Mouse (Mus musculus): ENCODE measurements around the gene Epha2. TPM values are rescaled to one million over a fixed set of nuclear protein-coding genes. Genes with fewer than 3 reads are reported as not detected.

The Epha2 gene
- polyA plus RNA-seq, 1 experiment from 2014 or later, result 0.82 TPM

- Histone ChIP-seq H3K9me3 (ENCODE audit: control insufficient read depth, low read length) (no peaks in the 10 kb centered on the region), H3K27me3 (ENCODE audit: control insufficient read depth, insufficient read depth, low read length) (peaks cover 7% of the 10 kb centered on the region), H3K27ac (ENCODE audit: low read depth, low read length) (no peak overlapping the region), H3K36me3 (ENCODE audit: control insufficient read depth, insufficient read depth, low read length) (no peaks in the 10 kb centered on the region), H3K4me3 (ENCODE audit: low read depth, low read length) (no peak overlapping the region), H3K4me2 (replicated peaks; ENCODE audit: low read depth, low read length) (no peak overlapping the region), H3K4me1 (replicated peaks; ENCODE audit: control insufficient read depth, insufficient read depth, low read length) (peaks cover 4% of the 10 kb centered on the region), H3K9ac (ENCODE audit: low read depth, low read length) (no peak overlapping the region)
- 64% methylated on average over 3 of the region's 3 CpGs for WGBS
- no peak for DNase-seq (ENCODE audit: low spot score)
- ATAC-seq (ENCODE audit: low FRiP score), result no peak
Measured at GRCm38 (mm10) chr4:141282087-141282486, 19.0 kb upstream of the Epha2 start.

- DNase-seq (ENCODE audit: low spot score) (no peak), ATAC-seq (ENCODE audit: low FRiP score) (no peak)
- no peak overlapping the region for H3K4me2 ChIP-seq (replicated peaks; ENCODE audit: low read depth, low read length)
- no peaks in the 10 kb centered on the region for H3K9me3 ChIP-seq (ENCODE audit: control insufficient read depth, low read length)
- no peaks in the 10 kb centered on the region for H3K36me3 ChIP-seq (ENCODE audit: control insufficient read depth, insufficient read depth, low read length)
- H3K27me3 ChIP-seq (ENCODE audit: control insufficient read depth, insufficient read depth, low read length), result peaks cover 12% of the 10 kb centered on the region
- H3K27ac ChIP-seq (ENCODE audit: low read depth, low read length), result no peak overlapping the region
- H3K4me3 ChIP-seq (ENCODE audit: low read depth, low read length), result no peak overlapping the region
- H3K9ac ChIP-seq (ENCODE audit: low read depth, low read length), result no peak overlapping the region
- 51% methylated on average over 5 of the region's 5 CpGs for WGBS
- peaks cover 9% of the 10 kb centered on the region for H3K4me1 ChIP-seq (replicated peaks; ENCODE audit: control insufficient read depth, insufficient read depth, low read length)
Measured at GRCm38 (mm10) chr4:141282623-141283022, 18.4 kb upstream of the Epha2 start.

- Histone ChIP-seq H3K4me1 (replicated peaks; ENCODE audit: control insufficient read depth, insufficient read depth, low read length) (peaks cover 14% of the 10 kb centered on the region), H3K27me3 (ENCODE audit: control insufficient read depth, insufficient read depth, low read length) (peaks cover 18% of the 10 kb centered on the region)
- 54% methylated on average over 9 of the region's 12 CpGs for whole genome bisulfite sequencing
Measured at GRCm38 (mm10) chr4:141283176-141283878, 17.7 kb upstream of the Epha2 start.

GRCm38 (mm10) chr4:141283879-141284411 lies 17.1 kb upstream of the Epha2 start:
- Histone ChIP-seq H3K27ac (ENCODE audit: low read depth, low read length) (no peak overlapping the region), H3K4me1 (replicated peaks; ENCODE audit: control insufficient read depth, insufficient read depth, low read length) (peaks cover 16% of the 10 kb centered on the region)
- no peak for ATAC-seq (ENCODE audit: low FRiP score)

More at GRCm38 (mm10) chr4:141283176-141283878, 17.7 kb upstream of the Epha2 start:
- Histone ChIP-seq H3K9ac (ENCODE audit: low read depth, low read length) (no peak overlapping the region), H3K36me3 (ENCODE audit: control insufficient read depth, insufficient read depth, low read length) (no peaks in the 10 kb centered on the region), H3K4me2 (replicated peaks; ENCODE audit: low read depth, low read length) (no peak overlapping the region), H3K4me3 (ENCODE audit: low read depth, low read length) (no peak overlapping the region), H3K27ac (ENCODE audit: low read depth, low read length) (no peak overlapping the region), H3K9me3 (ENCODE audit: control insufficient read depth, low read length) (no peaks in the 10 kb centered on the region)
- no peak for ATAC-seq (ENCODE audit: low FRiP score)
- no peak for DNase-seq (ENCODE audit: low spot score)

GRCm38 (mm10) chr4:141284486-141284885 lies 16.6 kb upstream of the Epha2 start:
- Histone ChIP-seq H3K4me3 (ENCODE audit: low read depth, low read length) (no peak overlapping the region), H3K9me3 (ENCODE audit: control insufficient read depth, low read length) (no peaks in the 10 kb centered on the region), H3K4me1 (replicated peaks; ENCODE audit: control insufficient read depth, insufficient read depth, low read length) (peaks cover 16% of the 10 kb centered on the region), H3K9ac (ENCODE audit: low read depth, low read length) (no peak overlapping the region), H3K27ac (ENCODE audit: low read depth, low read length) (no peak overlapping the region), H3K4me2 (replicated peaks; ENCODE audit: low read depth, low read length) (no peak overlapping the region), H3K27me3 (ENCODE audit: control insufficient read depth, insufficient read depth, low read length) (peaks cover 20% of the 10 kb centered on the region), H3K36me3 (ENCODE audit: control insufficient read depth, insufficient read depth, low read length) (no peaks in the 10 kb centered on the region)
- 66% methylated on average over 3 of the region's 3 CpGs for WGBS
- DNase-seq (ENCODE audit: low spot score) (no peak), ATAC-seq (ENCODE audit: low FRiP score) (no peak)

More at GRCm38 (mm10) chr4:141283879-141284411, 17.1 kb upstream of the Epha2 start:
- Histone ChIP-seq H3K4me3 (ENCODE audit: low read depth, low read length) (no peak overlapping the region), H3K9me3 (ENCODE audit: control insufficient read depth, low read length) (no peaks in the 10 kb centered on the region), H3K36me3 (ENCODE audit: control insufficient read depth, insufficient read depth, low read length) (no peaks in the 10 kb centered on the region), H3K4me2 (replicated peaks; ENCODE audit: low read depth, low read length) (no peak overlapping the region), H3K27me3 (ENCODE audit: control insufficient read depth, insufficient read depth, low read length) (peaks cover 18% of the 10 kb centered on the region), H3K9ac (ENCODE audit: low read depth, low read length) (no peak overlapping the region)
- DNase-seq (ENCODE audit: low spot score), result no peak
- WGBS, result 25% methylated on average over 8 of the region's 8 CpGs

GRCm38 (mm10) chr4:141285128-141285527 lies 15.9 kb upstream of the Epha2 start:
- H3K9me3 ChIP-seq (ENCODE audit: control insufficient read depth, low read length), result no peaks in the 10 kb centered on the region
- H3K4me2 ChIP-seq (replicated peaks; ENCODE audit: low read depth, low read length), result no peak overlapping the region
- H3K9ac ChIP-seq (ENCODE audit: low read depth, low read length), result no peak overlapping the region
- H3K36me3 ChIP-seq (ENCODE audit: control insufficient read depth, insufficient read depth, low read length), result no peaks in the 10 kb centered on the region
- ATAC-seq (ENCODE audit: low FRiP score) (no peak), DNase-seq (ENCODE audit: low spot score) (no peak)
- peaks cover 16% of the 10 kb centered on the region for H3K4me1 ChIP-seq (replicated peaks; ENCODE audit: control insufficient read depth, insufficient read depth, low read length)
- H3K27me3 ChIP-seq (ENCODE audit: control insufficient read depth, insufficient read depth, low read length), result peaks cover 23% of the 10 kb centered on the region
- 10% methylated on average over 8 of the region's 8 CpGs for WGBS
- no peak overlapping the region for H3K27ac ChIP-seq (ENCODE audit: low read depth, low read length)
- H3K4me3 ChIP-seq (ENCODE audit: low read depth, low read length), result no peak overlapping the region

- Histone ChIP-seq H3K4me2 (replicated peaks; ENCODE audit: low read depth, low read length) (peak overlapping the region; percentile 17), H3K27me3 (ENCODE audit: control insufficient read depth, insufficient read depth, low read length) (peaks cover 33% of the 10 kb centered on the region), H3K4me3 (ENCODE audit: low read depth, low read length) (no peak overlapping the region), H3K9me3 (ENCODE audit: control insufficient read depth, low read length) (no peaks in the 10 kb centered on the region), H3K4me1 (replicated peaks; ENCODE audit: control insufficient read depth, insufficient read depth, low read length) (peaks cover 18% of the 10 kb centered on the region), H3K9ac (ENCODE audit: low read depth, low read length) (0 out of 2 replicates have a peak overlapping the region, but pooled peaks have one; percentile 11), H3K36me3 (ENCODE audit: control insufficient read depth, insufficient read depth, low read length) (no peaks in the 10 kb centered on the region), H3K27ac (ENCODE audit: low read depth, low read length) (no peak overlapping the region)
- 7% methylated on average over 20 of the region's 20 CpGs for WGBS
- ATAC-seq (ENCODE audit: low FRiP score) (no peak), DNase-seq (ENCODE audit: low spot score) (no peak)
Measured at GRCm38 (mm10) chr4:141286860-141287517, 14.1 kb upstream of the Epha2 start.

GRCm38 (mm10) chr4:141287518-141288004 lies 13.5 kb upstream of the Epha2 start:
- H3K4me2 ChIP-seq (replicated peaks; ENCODE audit: low read depth, low read length), result peak overlapping the region; percentile 17
- WGBS, result 7% methylated on average over 15 of the region's 15 CpGs
- peaks cover 38% of the 10 kb centered on the region for H3K27me3 ChIP-seq (ENCODE audit: control insufficient read depth, insufficient read depth, low read length)
- peaks cover 18% of the 10 kb centered on the region for H3K4me1 ChIP-seq (replicated peaks; ENCODE audit: control insufficient read depth, insufficient read depth, low read length)
- H3K36me3 ChIP-seq (ENCODE audit: control insufficient read depth, insufficient read depth, low read length), result no peaks in the 10 kb centered on the region
- DNase-seq (ENCODE audit: low spot score) (no peak), ATAC-seq (ENCODE audit: low FRiP score) (no peak)
- 0 out of 2 replicates have a peak overlapping the region, but pooled peaks have one; percentile 11 for H3K9ac ChIP-seq (ENCODE audit: low read depth, low read length)
- H3K4me3 ChIP-seq (ENCODE audit: low read depth, low read length), result no peak overlapping the region
- H3K9me3 ChIP-seq (ENCODE audit: control insufficient read depth, low read length), result no peaks in the 10 kb centered on the region
- no peak overlapping the region for H3K27ac ChIP-seq (ENCODE audit: low read depth, low read length)
